In the genomic region with DNA sequence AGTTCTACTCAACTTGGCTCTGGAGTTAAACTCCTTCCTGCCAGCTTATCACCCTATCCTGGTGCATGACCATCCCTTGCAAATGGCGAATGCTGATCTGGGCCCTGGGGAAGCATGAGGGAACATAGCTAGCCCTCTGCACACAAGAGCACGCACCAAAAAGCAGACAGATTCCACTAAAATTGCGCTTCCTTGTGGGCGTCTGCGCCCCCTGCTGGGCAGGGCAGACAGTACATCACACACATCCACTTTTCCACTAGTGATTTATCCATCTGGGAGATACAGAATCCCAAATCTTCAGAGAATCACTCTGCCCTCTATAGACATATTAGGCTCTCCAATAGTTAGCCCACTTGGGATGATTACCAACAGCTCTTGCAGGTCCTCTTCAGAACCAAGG, we compare ENCODE assay signal across 9 mouse cellular contexts. TPM values are rescaled to one million over a fixed set of nuclear protein-coding genes. Genes with fewer than 3 reads are reported as not detected.
DNase-seq lines count a peak whose midpoint lies in the region; ATAC-seq and TF ChIP-seq lines count a peak whose summit lies in the region.
"Had no signal": no experiment of that assay in that cellular context is flagged by ENCODE, and none has a peak within 500 bp of the region (broad histone marks: within the 10 kb centered on the region; RNA-seq: fewer than 3 reads in every experiment).

No protein-coding gene starts in this region.

- 38% methylated on average over 5 of the region's 5 CpGs for WGBS in hindbrain, postnatal 0 days
- WGBS in hindbrain, embryonic 11.5 days: 34% methylated on average over 5 of the region's 5 CpGs
- 42% methylated on average over 5 of the region's 5 CpGs for WGBS in hindbrain, embryonic 16.5 days

- H3K4me1 ChIP-seq in hindbrain, postnatal 0 days (ENCODE audit: insufficient read depth, low read length): no peaks in the 10 kb centered on the region
- no peaks in the 10 kb centered on the region for H3K4me1 ChIP-seq in hindbrain, embryonic 11.5 days (replicated peaks; ENCODE audit: control insufficient read depth, insufficient read depth, low read length)
- H3K4me1 ChIP-seq in hindbrain, embryonic 16.5 days (ENCODE audit: control insufficient read depth, insufficient read depth, low read depth, low read length): no peaks in the 10 kb centered on the region
- H3K4me1 ChIP-seq: hindbrain, embryonic 10.5 days had no signal

- peaks cover 22% of the 10 kb centered on the region for H3K9me3 ChIP-seq in hindbrain, postnatal 0 days (ENCODE audit: low read length)
- 0 out of 2 replicates have a peak, but pooled peaks cover 3% of the 10 kb centered on the region for H3K9me3 ChIP-seq in hindbrain, embryonic 11.5 days (ENCODE audit: control insufficient read depth, low read length)
- H3K9me3 ChIP-seq in hindbrain, embryonic 16.5 days (ENCODE audit: control insufficient read depth, low read length): peaks cover 8% of the 10 kb centered on the region

- no peak overlapping the region for H3K4me3 ChIP-seq in hindbrain, postnatal 0 days (ENCODE audit: low read length)
- no peak overlapping the region for H3K4me3 ChIP-seq in hindbrain, embryonic 11.5 days (ENCODE audit: low read depth, low read length)
- no peak overlapping the region for H3K4me3 ChIP-seq in hindbrain, embryonic 16.5 days (ENCODE audit: low read length)
- H3K4me3 ChIP-seq: hindbrain, embryonic 10.5 days had no signal

- no peaks in the 10 kb centered on the region for H3K27me3 ChIP-seq in hindbrain, postnatal 0 days (ENCODE audit: insufficient read depth, low read length)
- no peaks in the 10 kb centered on the region for H3K27me3 ChIP-seq in hindbrain, embryonic 11.5 days (ENCODE audit: control insufficient read depth, insufficient read depth, low read length)
- H3K27me3 ChIP-seq in hindbrain, embryonic 16.5 days (replicated peaks; ENCODE audit: control insufficient read depth, insufficient read depth, low read length): no peaks in the 10 kb centered on the region

- peak; percentile 29; the same call in 1 of the 2 replicates for TF ChIP-seq CTCF in hindbrain, postnatal 0 days (IDR thresholded peaks at IDR 0.05; ENCODE audit: low read depth)

- DNase-seq in hindbrain, postnatal 0 days (ENCODE audit: low spot score): no peak
- no peak for DNase-seq in hindbrain, embryonic 11.5 days (ENCODE audit: low spot score)
- peak; percentile 75 for DNase-seq in CD4-positive, CD25-positive, alpha-beta regulatory T cell, adult 2 months (ENCODE audit: low read depth, low spot score)
- DNase-seq in adrenal gland, postnatal 10 days: peak; percentile 46
- DNase-seq in lung, postnatal 36 days: peak; percentile 25
- no peak for DNase-seq in left cerebral cortex, adult 9 months (ENCODE audit: low spot score in 2 of 2)
- no peak for DNase-seq in urinary bladder, postnatal 4 days (ENCODE audit: low spot score in 2 of 2)

- H3K27ac ChIP-seq in hindbrain, postnatal 0 days: no peak overlapping the region
- H3K27ac ChIP-seq in hindbrain, embryonic 11.5 days (ENCODE audit: low read depth, low read length): no peak overlapping the region
- H3K27ac ChIP-seq in hindbrain, embryonic 16.5 days (ENCODE audit: low read depth, low read length): no peak overlapping the region
- H3K27ac ChIP-seq: hindbrain, embryonic 10.5 days had no signal

- H3K36me3 ChIP-seq in hindbrain, postnatal 0 days (ENCODE audit: insufficient read depth, low read length): no peaks in the 10 kb centered on the region
- H3K36me3 ChIP-seq in hindbrain, embryonic 11.5 days (ENCODE audit: control insufficient read depth, insufficient read depth, low read length): no peaks in the 10 kb centered on the region
- H3K36me3 ChIP-seq in hindbrain, embryonic 16.5 days (ENCODE audit: control insufficient read depth, insufficient read depth, low read length): no peaks in the 10 kb centered on the region
- H3K36me3 ChIP-seq: hindbrain, embryonic 10.5 days had no signal

- H3K9ac ChIP-seq in hindbrain, postnatal 0 days (replicated peaks; ENCODE audit: low read length): no peak overlapping the region
- H3K9ac ChIP-seq in hindbrain, embryonic 11.5 days (ENCODE audit: low read depth, low read length): no peak overlapping the region
- H3K9ac ChIP-seq in hindbrain, embryonic 16.5 days (ENCODE audit: low read depth, low read length): no peak overlapping the region

- no peak overlapping the region for H3K4me2 ChIP-seq in hindbrain, postnatal 0 days (ENCODE audit: low read depth, low read length)
- H3K4me2 ChIP-seq in hindbrain, embryonic 11.5 days (replicated peaks; ENCODE audit: low read depth, low read length): no peak overlapping the region
- H3K4me2 ChIP-seq in hindbrain, embryonic 16.5 days (ENCODE audit: low read length): no peak overlapping the region

- ATAC-seq in hindbrain, postnatal 0 days: no peak
- ATAC-seq in hindbrain, embryonic 11.5 days (ENCODE audit: low FRiP score): no peak
- no peak for ATAC-seq in hindbrain, embryonic 16.5 days

RNA-seq across cellular contexts. Expression of gene Crlf2, which starts 37.9 kb away (rescaled TPM):
- 30.3 and 37.7 TPM in 2 replicates for total RNA-seq in hindbrain, postnatal 0 days (2014; rRNA removed)
- polyA plus RNA-seq in hindbrain, postnatal 0 days (2015; fragmentation: Nextera tagmentation; extraction: Ambion mirVana): 28.6 and 29.0 TPM in 2 replicates
- polyA plus RNA-seq in hindbrain, embryonic 11.5 days (2014; fragmentation: Nextera tagmentation; extraction: Ambion mirVana): 4.4 and 4.8 TPM in 2 replicates
- total RNA-seq in adrenal gland, postnatal 10 days (2021): 10 to 100 TPM; 23.1 to 25.9 TPM
- polyA plus RNA-seq in hindbrain, embryonic 16.5 days (2015; fragmentation: Nextera tagmentation; extraction: Ambion mirVana): 18.5 and 20.8 TPM in 2 replicates

Comparison
In these comparisons a context has a peak if more than half of its experiments do, and no peak if none do; other contexts are left out.
1. DNase-seq: peak in CD4-positive, CD25-positive, alpha-beta regulatory T cell, adult 2 months (single experiment), adrenal gland, postnatal 10 days (single experiment) and lung, postnatal 36 days (single experiment); none in hindbrain, postnatal 0 days (single experiment), hindbrain, embryonic 11.5 days (single experiment), left cerebral cortex, adult 9 months (0 of 2) and urinary bladder, postnatal 4 days (0 of 2).